11 mouse cellular contexts compared by ENCODE assay signal in genomic region chr2:146366098-146366497, GRCm38 (mm10).
DNase-seq lines count a peak whose midpoint lies in the region; ATAC-seq and TF ChIP-seq lines count a peak whose summit lies in the region.
"Had no signal": no experiment of that assay in that cellular context is flagged by ENCODE, and none has a peak within 500 bp of the region (broad histone marks: within the 10 kb centered on the region; RNA-seq: fewer than 3 reads in every experiment).

No protein-coding gene starts in this region.

- no peaks in the 10 kb centered on the region for H3K9me3 ChIP-seq in hindbrain, embryonic 10.5 days
- no peaks in the 10 kb centered on the region for H3K9me3 ChIP-seq in hindbrain, embryonic 13.5 days
- H3K9me3 ChIP-seq in midbrain, postnatal 0 days (ENCODE audit: low read length), result no peaks in the 10 kb centered on the region
- H3K9me3 ChIP-seq: liver, embryonic 12.5 days had no signal

- WGBS in hindbrain, embryonic 10.5 days, result 62% methylated on average over 12 of the region's 12 CpGs
- WGBS in hindbrain, embryonic 13.5 days, result 43% methylated on average over 12 of the region's 12 CpGs
- 61% methylated on average over 12 of the region's 12 CpGs for WGBS in midbrain, postnatal 0 days

- no peak for TF ChIP-seq CTCF in midbrain, postnatal 0 days (IDR thresholded peaks at IDR 0.05)
- TF ChIP-seq CTCF in gastrocnemius, adult 2 months (IDR thresholded peaks at IDR 0.05), result no peak

- H3K36me3 ChIP-seq in hindbrain, embryonic 10.5 days, result no peaks in the 10 kb centered on the region
- no peaks in the 10 kb centered on the region for H3K36me3 ChIP-seq in hindbrain, embryonic 13.5 days
- H3K36me3 ChIP-seq in midbrain, postnatal 0 days (ENCODE audit: insufficient read depth, low read length), result 0 out of 2 replicates have a peak, but pooled peaks cover 3% of the 10 kb centered on the region

- no peak overlapping the region for H3K27ac ChIP-seq in hindbrain, embryonic 10.5 days
- H3K27ac ChIP-seq in hindbrain, embryonic 13.5 days, result no peak overlapping the region
- H3K27ac ChIP-seq in midbrain, postnatal 0 days (ENCODE audit: low read depth, low read length), result no peak overlapping the region
- H3K27ac ChIP-seq in gastrocnemius, adult 2 months, result no peak overlapping the region
- H3K27ac ChIP-seq: left cerebral cortex, adult 2 months; liver, embryonic 12.5 days had no signal

- peak; percentile 34 for DNase-seq in hindbrain, embryonic 10.5 days (ENCODE audit: low spot score)
- peak; percentile 40 for DNase-seq in embryo, embryonic 10.5 days (ENCODE audit: low spot score)
- DNase-seq in midbrain, postnatal 0 days (ENCODE audit: low spot score), result peak; percentile 53
- no peak for DNase-seq in gastrocnemius, adult 2 months
- no peak for DNase-seq in layer of hippocampus, postnatal 14 days (ENCODE audit: low spot score in 2 of 2)
- no peak for DNase-seq in gastrocnemius, adult 8-10 months (ENCODE audit: low spot score in 2 of 2)
- DNase-seq: adrenal gland, adult 8-10 months had no signal

- no peak overlapping the region for H3K4me2 ChIP-seq in hindbrain, embryonic 13.5 days
- H3K4me2 ChIP-seq in midbrain, postnatal 0 days (ENCODE audit: low read depth, low read length, poor library complexity, severe bottlenecking), result no peak overlapping the region
- H3K4me2 ChIP-seq: liver, embryonic 12.5 days had no signal

- no peak overlapping the region for H3K4me3 ChIP-seq in hindbrain, embryonic 10.5 days
- no peak overlapping the region for H3K4me3 ChIP-seq in hindbrain, embryonic 13.5 days
- no peak overlapping the region for H3K4me3 ChIP-seq in midbrain, postnatal 0 days (ENCODE audit: low read depth, low read length)
- H3K4me3 ChIP-seq in gastrocnemius, adult 2 months, result no peak overlapping the region
- H3K4me3 ChIP-seq: left cerebral cortex, adult 2 months; liver, embryonic 12.5 days had no signal

- peaks cover 3% of the 10 kb centered on the region; the same call in 1 of the 2 replicates for H3K4me1 ChIP-seq in hindbrain, embryonic 10.5 days (replicated peaks)
- H3K4me1 ChIP-seq in hindbrain, embryonic 13.5 days (replicated peaks), result peaks cover 5% of the 10 kb centered on the region
- H3K4me1 ChIP-seq in midbrain, postnatal 0 days (ENCODE audit: insufficient read depth, low read length), result no peaks in the 10 kb centered on the region
- H3K4me1 ChIP-seq: liver, embryonic 12.5 days had no signal

- no peaks in the 10 kb centered on the region for H3K27me3 ChIP-seq in hindbrain, embryonic 10.5 days (ENCODE audit: insufficient read depth, poor library complexity, severe bottlenecking)
- no peaks in the 10 kb centered on the region for H3K27me3 ChIP-seq in hindbrain, embryonic 13.5 days
- no peaks in the 10 kb centered on the region for H3K27me3 ChIP-seq in midbrain, postnatal 0 days (ENCODE audit: insufficient read depth, low read length)
- H3K27me3 ChIP-seq: liver, embryonic 12.5 days had no signal

- no peak overlapping the region for H3K9ac ChIP-seq in hindbrain, embryonic 13.5 days
- H3K9ac ChIP-seq in midbrain, postnatal 0 days (replicated peaks; ENCODE audit: low read length, poor library complexity, severe bottlenecking), result no peak overlapping the region
- H3K9ac ChIP-seq: liver, embryonic 12.5 days had no signal

- ATAC-seq in hindbrain, embryonic 13.5 days (ENCODE audit: low FRiP score), result no peak
- 0 out of 2 replicates have a peak, but pooled peaks have one; percentile 12 for ATAC-seq in cerebellum, adult (ENCODE audit: insufficient number of reproducible peaks, low FRiP score, low TSS enrichment)
- no peak for ATAC-seq in midbrain, postnatal 0 days (ENCODE audit: low FRiP score)
- ATAC-seq: liver, embryonic 12.5 days had no signal

- intact Hi-C loops in gastrocnemius, adult 2 months (cut with DNase I), result no loop called here

Comparison
In these comparisons a context has a peak if more than half of its experiments do, and no peak if none do; other contexts are left out.
1. DNase-seq: peak in hindbrain, embryonic 10.5 days (single experiment), embryo, embryonic 10.5 days (single experiment) and midbrain, postnatal 0 days (single experiment); none in gastrocnemius, adult 2 months (single experiment), layer of hippocampus, postnatal 14 days (0 of 2) and gastrocnemius, adult 8-10 months (0 of 2).